Mouse (Mus musculus) WW6 (cell line): ENCODE measurements around the gene 5730522E02Rik.

Source experiments
- DNase-seq: peaks from one replicate; pipeline ENCODE4 v3.0.0-alpha.2; 2013; ENCODE audit warnings: low read depth, low spot score

The 5730522E02Rik gene

GRCm38 (mm10) chr11:26004018-26004417 lies 206.5 kb downstream of the 5730522E02Rik start:
- DNase-seq = no peak

GRCm38 (mm10) chr11:25999738-26000137 lies 210.8 kb downstream of the 5730522E02Rik start:
- DNase-seq = no peak

- DNase-seq = no peak
Measured at GRCm38 (mm10) chr11:25997469-25997868, 213.1 kb downstream of the 5730522E02Rik start.

GRCm38 (mm10) chr11:25994128-25994527 lies 216.4 kb downstream of the 5730522E02Rik start:
- DNase-seq = peak; percentile 59

- DNase-seq = no peak
Measured at GRCm38 (mm10) chr11:25992216-25992615, 218.3 kb downstream of the 5730522E02Rik start.

GRCm38 (mm10) chr11:25978736-25979276 lies 231.8 kb downstream of the 5730522E02Rik start:
- no peak for DNase-seq

GRCm38 (mm10) chr11:25941504-25941903 lies 269.1 kb downstream of the 5730522E02Rik start:
- DNase-seq = no peak

GRCm38 (mm10) chr11:25940716-25941294 lies 269.8 kb downstream of the 5730522E02Rik start:
- DNase-seq = no peak

- no peak for DNase-seq
Measured at GRCm38 (mm10) chr11:25926267-25926666, 284.3 kb downstream of the 5730522E02Rik start.

GRCm38 (mm10) chr11:25902321-25902720 lies 308.2 kb downstream of the 5730522E02Rik start:
- no peak for DNase-seq

GRCm38 (mm10) chr11:25901666-25902065 lies 308.9 kb downstream of the 5730522E02Rik start:
- DNase-seq = no peak

GRCm38 (mm10) chr11:25893906-25894305 lies 316.7 kb downstream of the 5730522E02Rik start:
- DNase-seq = no peak

- DNase-seq = no peak
Measured at GRCm38 (mm10) chr11:25872983-25873382, 337.6 kb downstream of the 5730522E02Rik start.

GRCm38 (mm10) chr11:25872317-25872716 lies 338.2 kb downstream of the 5730522E02Rik start:
- DNase-seq = no peak

GRCm38 (mm10) chr11:25866292-25866691 lies 344.3 kb downstream of the 5730522E02Rik start:
- no peak for DNase-seq

- peak; percentile 33 for DNase-seq
Measured at GRCm38 (mm10) chr11:25862686-25863085, 347.9 kb downstream of the 5730522E02Rik start.

GRCm38 (mm10) chr11:25856629-25857568 lies 353.7 kb downstream of the 5730522E02Rik start:
- no peak for DNase-seq

GRCm38 (mm10) chr11:25855794-25856193 lies 354.8 kb downstream of the 5730522E02Rik start:
- no peak for DNase-seq

- DNase-seq = no peak
Measured at GRCm38 (mm10) chr11:25854216-25854615, 356.3 kb downstream of the 5730522E02Rik start.

GRCm38 (mm10) chr11:25853032-25853431 lies 357.5 kb downstream of the 5730522E02Rik start:
- no peak for DNase-seq

GRCm38 (mm10) chr11:25848824-25849644 lies 361.5 kb downstream of the 5730522E02Rik start:
- no peak for DNase-seq

- no peak for DNase-seq
Measured at GRCm38 (mm10) chr11:25838451-25838850, 372.1 kb downstream of the 5730522E02Rik start.
